Mouse (Mus musculus): Measurements from ENCODE around the gene Gm1123. TPM values are rescaled to one million over a fixed set of nuclear protein-coding genes. Genes with fewer than 3 reads are reported as not detected.

Gene Gm1123
- polyA plus RNA-seq, 1 experiment from 2014 or later, result not detected

DNA sequence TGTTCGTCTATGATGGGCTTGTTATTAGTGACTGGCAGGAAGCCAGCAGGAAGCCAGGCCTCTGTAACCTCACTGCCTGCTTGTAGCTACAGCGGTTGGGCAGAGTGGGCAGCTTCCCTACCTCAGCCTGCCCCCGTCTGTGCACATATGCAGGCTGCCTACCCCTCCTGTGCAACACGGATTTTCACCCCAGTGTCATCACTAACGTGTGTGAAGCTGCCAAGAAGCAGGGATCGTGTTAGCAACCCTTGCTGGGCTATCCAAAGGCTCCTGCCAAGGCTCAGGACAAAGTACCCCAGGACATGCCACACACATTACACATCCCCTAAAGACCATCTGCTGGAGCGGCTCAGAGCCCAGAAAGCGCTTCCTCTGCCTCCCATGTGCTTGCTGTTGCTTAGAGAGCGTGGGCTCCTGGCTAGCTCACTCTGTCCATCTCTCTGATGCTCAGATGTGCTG lies 35.6 kb downstream of the Gm1123 start:
- H3K4me1 ChIP-seq, result no peaks in the 10 kb centered on the region
- no peak overlapping the region for H3K4me2 ChIP-seq (replicated peaks)
- WGBS, result 65% methylated on average over 9 of the region's 9 CpGs
- no peak; the same call in 1 of the 2 replicates for ATAC-seq (replicated peaks)
- no peak overlapping the region for H3K4me3 ChIP-seq
- no peak overlapping the region for H3K27ac ChIP-seq (replicated peaks)
- no peaks in the 10 kb centered on the region for H3K9me3 ChIP-seq
- H3K36me3 ChIP-seq, result peaks cover 31% of the 10 kb centered on the region
- no peak overlapping the region for H3K9ac ChIP-seq (replicated peaks)
- H3K27me3 ChIP-seq, result no peaks in the 10 kb centered on the region

DNA sequence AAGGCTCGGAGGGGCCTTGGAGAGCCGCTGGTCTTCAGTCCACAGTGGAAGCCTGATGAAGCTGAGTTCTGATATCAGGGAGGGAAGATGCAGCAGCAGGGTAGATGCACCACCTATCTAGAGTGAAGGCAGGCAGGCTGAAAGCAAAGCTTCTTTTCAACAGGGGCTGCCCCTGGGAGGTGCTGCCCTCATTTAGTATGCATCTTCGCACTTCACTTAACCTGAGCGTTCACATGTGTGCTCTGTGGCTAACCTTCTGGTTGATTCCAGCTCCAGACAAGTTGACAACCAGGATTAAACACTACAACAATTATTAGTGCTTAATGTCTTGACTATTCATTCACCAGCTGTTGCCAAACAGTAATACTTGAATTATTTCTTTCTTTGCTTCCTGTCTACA lies 41.4 kb downstream of the Gm1123 start:
- no peak overlapping the region for H3K4me2 ChIP-seq (replicated peaks)

DNA sequence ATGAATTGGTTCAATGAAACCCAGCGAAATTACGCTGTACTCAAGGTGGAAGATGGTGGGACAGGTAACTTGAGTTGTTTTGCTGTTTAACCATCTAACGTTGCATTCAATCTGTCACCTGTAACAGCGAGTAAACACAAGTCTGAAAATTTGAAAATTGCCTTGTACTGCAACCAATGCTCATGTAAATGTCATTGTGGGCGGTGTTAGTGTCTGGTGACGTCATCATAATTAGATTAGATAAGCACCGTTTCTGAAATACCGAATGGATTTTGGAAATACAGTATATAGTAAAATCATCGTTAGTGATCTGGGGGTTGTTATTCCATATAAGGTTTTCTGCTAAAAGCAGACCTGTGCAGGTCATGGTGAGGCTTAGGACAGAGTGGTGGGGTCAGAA lies 48.4 kb downstream of the Gm1123 start:
- Histone ChIP-seq H3K4me3 (peak overlapping the region; percentile 96), H3K9ac (replicated peaks) (peak overlapping the region; percentile 86), H3K27ac (replicated peaks) (no peak overlapping the region), H3K4me2 (replicated peaks) (peak overlapping the region; percentile 80), H3K9me3 (no peaks in the 10 kb centered on the region), H3K4me1 (peaks cover 11% of the 10 kb centered on the region), H3K27me3 (peaks cover 10% of the 10 kb centered on the region; the same call in 1 of the 2 replicates), H3K36me3 (no peaks in the 10 kb centered on the region)
- no peak for ATAC-seq (replicated peaks)
- 46% methylated on average over 9 of the region's 9 CpGs for WGBS

More for the DNA sequence above, 41.4 kb downstream of the Gm1123 start:
- peaks cover 11% of the 10 kb centered on the region for H3K36me3 ChIP-seq
- no peaks in the 10 kb centered on the region for H3K9me3 ChIP-seq
- 79% methylated on average over 4 of the region's 4 CpGs for WGBS
- no peak overlapping the region for H3K4me3 ChIP-seq
- ATAC-seq (replicated peaks), result no peak
- H3K4me1 ChIP-seq, result no peaks in the 10 kb centered on the region
- no peaks in the 10 kb centered on the region for H3K27me3 ChIP-seq
- H3K9ac ChIP-seq (replicated peaks), result no peak overlapping the region
- no peak overlapping the region for H3K27ac ChIP-seq (replicated peaks)

DNA sequence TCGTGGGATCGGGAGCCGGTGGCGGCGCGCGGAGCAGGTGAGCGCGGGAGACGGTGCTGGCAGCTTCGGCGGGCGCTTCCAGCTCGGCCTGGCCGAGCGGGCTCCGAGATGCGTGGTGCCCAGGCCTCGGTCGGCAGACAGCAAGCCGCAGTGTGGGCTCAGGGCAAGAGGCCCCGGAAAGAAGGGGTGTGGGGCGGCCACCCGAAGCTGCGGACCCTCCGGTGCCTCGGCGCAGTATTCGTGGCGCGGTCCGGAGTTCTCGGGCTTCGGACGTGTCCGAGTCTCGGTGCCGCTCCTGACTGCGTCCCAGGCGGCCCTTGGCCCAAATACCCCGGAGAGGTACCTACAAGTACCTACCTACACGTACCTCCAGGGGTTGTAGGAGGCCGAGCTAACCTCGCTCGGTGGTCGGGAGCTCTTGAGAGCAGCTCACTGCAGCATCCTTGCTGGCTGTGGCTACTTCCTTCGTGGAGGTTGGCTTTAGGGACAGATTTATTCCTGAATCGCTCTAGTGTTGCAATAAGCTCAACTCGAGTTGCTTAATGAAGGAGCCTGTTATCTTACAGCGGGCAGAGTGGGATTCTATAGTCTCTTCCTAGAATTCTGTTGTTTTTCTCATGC lies 48.9 kb downstream of the Gm1123 start:
- WGBS, result under 1% methylated on average over 50 of the region's 50 CpGs
- H3K4me3 ChIP-seq, result peak overlapping the region; percentile 96
- peak overlapping the region; percentile 60 for H3K27ac ChIP-seq (replicated peaks)
- H3K4me2 ChIP-seq (replicated peaks), result peak overlapping the region; percentile 80
- H3K27me3 ChIP-seq, result peaks cover 10% of the 10 kb centered on the region; the same call in 1 of the 2 replicates
- H3K4me1 ChIP-seq, result peaks cover 11% of the 10 kb centered on the region
- peak overlapping the region; percentile 86 for H3K9ac ChIP-seq (replicated peaks)
- H3K36me3 ChIP-seq, result no peaks in the 10 kb centered on the region
- ATAC-seq (replicated peaks), result peak; percentile 62
- H3K9me3 ChIP-seq, result no peaks in the 10 kb centered on the region

DNA sequence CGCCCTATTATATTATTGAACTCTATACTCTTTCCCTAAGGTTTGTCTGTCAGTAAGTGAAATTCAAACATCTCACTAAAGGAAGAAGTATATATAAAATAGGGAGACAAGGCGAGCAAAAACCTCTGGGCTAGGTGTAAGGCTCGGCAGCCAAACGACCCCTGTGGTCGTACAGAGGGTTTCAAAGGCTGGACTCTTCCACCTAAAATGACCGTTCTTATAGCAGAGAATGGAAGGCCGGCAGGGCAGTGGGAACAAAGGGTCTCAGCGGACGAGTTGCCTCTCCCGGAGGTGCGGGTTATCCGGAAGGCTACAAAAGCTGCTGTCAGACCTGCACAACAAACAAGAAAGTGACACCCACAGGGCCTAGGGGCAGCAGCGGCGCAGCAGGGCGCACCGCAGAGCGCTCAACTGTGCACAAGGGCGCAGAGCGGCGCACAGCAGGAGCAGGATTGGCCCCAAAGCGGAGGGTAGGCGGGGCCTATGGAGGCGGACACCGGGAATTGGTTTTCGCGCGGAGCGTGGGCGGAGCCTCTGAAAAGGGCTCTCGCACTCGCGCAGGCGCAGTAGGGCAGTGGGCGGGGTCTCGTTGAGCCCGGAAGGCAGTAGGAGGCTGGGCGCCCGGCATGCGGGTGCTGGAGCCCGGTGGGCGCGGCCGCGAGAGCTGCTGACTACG lies 49.6 kb downstream of the Gm1123 start, which contains the start of gene Faim:
TSS of gene Faim (plus strand) at position 574 of the 676 bp plus-strand sequence.
- peak within 1 kb of the TSS; percentile 96 for H3K4me3 ChIP-seq
- peak; percentile 99 for ATAC-seq (replicated peaks)
- no peaks in the 10 kb centered on the region for H3K9me3 ChIP-seq
- peaks cover 10% of the 10 kb centered on the region; the same call in 1 of the 2 replicates for H3K27me3 ChIP-seq
- peak within 1 kb of the TSS; percentile 71 for H3K27ac ChIP-seq (replicated peaks)
- H3K4me1 ChIP-seq, result peaks cover 11% of the 10 kb centered on the region
- H3K4me2 ChIP-seq (replicated peaks), result peak within 1 kb of the TSS; percentile 80
- whole genome bisulfite sequencing, result under 1% methylated on average over 45 of the region's 45 CpGs
- H3K36me3 ChIP-seq, result no peaks in the 10 kb centered on the region
- H3K9ac ChIP-seq (replicated peaks), result peak within 1 kb of the TSS; percentile 86

DNA sequence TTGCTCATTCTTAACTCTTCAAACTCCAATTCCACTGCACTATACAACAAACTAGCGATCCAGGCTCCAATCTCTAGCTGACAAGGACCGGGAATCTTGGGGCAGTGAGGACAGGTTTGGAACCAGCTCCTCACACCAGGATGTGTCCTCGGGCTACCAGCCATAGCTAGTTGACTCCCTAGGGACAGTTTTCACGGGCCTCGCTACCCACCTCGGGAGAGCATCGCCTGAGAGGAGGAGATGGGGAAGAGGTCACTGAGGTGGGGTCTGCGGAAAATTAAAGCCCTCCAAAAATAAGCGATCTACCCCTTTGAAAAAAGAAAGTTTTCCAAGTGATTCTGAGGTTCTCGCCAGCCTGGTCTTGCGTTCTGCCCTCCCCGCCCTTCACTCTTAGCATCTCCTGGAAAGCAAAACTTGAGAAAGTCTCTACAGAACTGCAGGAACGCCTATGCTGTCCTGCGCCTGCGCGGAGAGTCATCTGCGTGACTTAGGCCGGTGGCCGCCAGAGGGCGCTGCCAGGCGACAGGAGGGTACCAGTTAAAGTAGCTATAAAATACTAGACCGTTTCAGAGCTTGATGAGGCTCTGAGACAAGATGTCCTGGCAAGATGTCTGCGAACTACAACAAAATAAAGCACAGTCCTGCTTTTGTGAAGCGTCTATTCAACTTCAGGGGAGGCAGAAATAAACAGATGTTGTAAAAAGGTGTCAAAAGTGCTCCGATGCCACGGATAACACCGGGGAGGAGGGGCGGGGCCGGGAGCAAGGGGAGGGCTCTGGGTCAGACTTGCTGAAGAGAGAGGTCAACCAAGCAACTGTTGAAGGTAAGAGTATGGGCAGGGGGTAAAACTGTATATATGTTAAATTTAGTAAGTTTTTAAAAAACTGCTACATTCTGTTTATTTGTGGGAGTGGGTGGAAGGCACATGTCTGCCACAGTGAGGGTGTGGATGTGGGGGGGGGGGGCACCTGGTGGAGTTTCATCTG lies 55.8 kb downstream of the Gm1123 start:
- 0 out of 2 replicates have a peak overlapping the region, but pooled peaks have one; percentile 16 for H3K9ac ChIP-seq (replicated peaks)
- H3K27me3 ChIP-seq, result peaks cover 34% of the 10 kb centered on the region

DNA sequence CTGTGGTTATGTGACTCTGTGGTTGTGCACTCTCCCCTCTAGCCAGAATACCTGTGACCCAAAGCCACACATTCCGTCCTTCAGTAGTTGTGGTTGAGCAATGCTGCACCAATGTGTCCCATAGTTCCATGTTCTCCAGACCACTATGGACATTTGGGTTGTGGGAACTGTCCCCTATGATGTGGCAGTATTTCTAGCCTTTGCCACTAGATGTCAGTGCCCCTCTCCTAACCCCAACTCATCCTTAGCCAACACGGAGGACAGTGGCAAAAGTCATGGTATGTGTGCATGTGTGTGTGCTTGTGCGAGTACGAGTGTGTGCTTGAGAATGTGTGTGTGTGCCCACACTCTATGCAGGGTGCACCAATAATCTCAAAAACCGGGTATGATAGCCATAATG lies 59.0 kb downstream of the Gm1123 start:
- H3K4me1 ChIP-seq, result peaks cover 16% of the 10 kb centered on the region
- no peak overlapping the region for H3K4me3 ChIP-seq
- no peak overlapping the region for H3K27ac ChIP-seq (replicated peaks)
- ATAC-seq (replicated peaks), result no peak
- 47% methylated on average over 5 of the region's 5 CpGs for WGBS
- no peak overlapping the region for H3K9ac ChIP-seq (replicated peaks)
- no peaks in the 10 kb centered on the region for H3K9me3 ChIP-seq
- H3K27me3 ChIP-seq, result peaks cover 53% of the 10 kb centered on the region
- no peak overlapping the region for H3K4me2 ChIP-seq (replicated peaks)
- H3K36me3 ChIP-seq, result no peaks in the 10 kb centered on the region

More for the DNA sequence above, 55.8 kb downstream of the Gm1123 start:
- Histone ChIP-seq H3K4me1 (peaks cover 7% of the 10 kb centered on the region; the same call in 1 of the 2 replicates), H3K4me3 (peak overlapping the region; percentile 24), H3K36me3 (no peaks in the 10 kb centered on the region), H3K4me2 (replicated peaks) (peak overlapping the region; percentile 38), H3K9me3 (no peaks in the 10 kb centered on the region), H3K27ac (replicated peaks) (no peak overlapping the region)
- WGBS, result 5% methylated on average over 29 of the region's 29 CpGs
- peak; percentile 60 for ATAC-seq (replicated peaks)

DNA sequence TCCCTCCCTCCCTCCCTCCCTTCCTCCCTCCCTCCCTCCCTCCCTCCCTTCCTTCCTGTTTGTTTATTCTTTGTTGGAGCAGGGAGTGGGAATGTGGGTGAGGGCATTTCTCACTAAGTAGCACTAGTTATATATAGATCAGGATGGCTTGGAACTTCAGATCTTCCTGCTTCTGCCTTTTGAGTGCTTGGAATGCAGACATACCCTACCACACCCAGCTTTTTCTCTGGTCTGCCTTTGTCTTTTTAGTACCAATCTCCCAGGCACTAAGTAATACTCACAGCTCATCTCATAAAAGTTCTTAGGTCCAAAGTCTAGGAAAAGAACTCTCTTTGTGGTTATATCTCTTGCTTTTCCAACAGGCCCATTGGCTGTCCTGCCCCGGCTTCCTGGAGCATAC lies 59.4 kb downstream of the Gm1123 start:
- Histone ChIP-seq H3K4me3 (no peak overlapping the region), H3K27me3 (peaks cover 57% of the 10 kb centered on the region), H3K4me2 (replicated peaks) (no peak overlapping the region), H3K27ac (replicated peaks) (no peak overlapping the region), H3K4me1 (peaks cover 16% of the 10 kb centered on the region), H3K9me3 (no peaks in the 10 kb centered on the region), H3K9ac (replicated peaks) (no peak overlapping the region), H3K36me3 (no peaks in the 10 kb centered on the region)
- no peak for ATAC-seq (replicated peaks)
- 78% methylated on average over 1 of the region's 1 CpGs for WGBS

DNA sequence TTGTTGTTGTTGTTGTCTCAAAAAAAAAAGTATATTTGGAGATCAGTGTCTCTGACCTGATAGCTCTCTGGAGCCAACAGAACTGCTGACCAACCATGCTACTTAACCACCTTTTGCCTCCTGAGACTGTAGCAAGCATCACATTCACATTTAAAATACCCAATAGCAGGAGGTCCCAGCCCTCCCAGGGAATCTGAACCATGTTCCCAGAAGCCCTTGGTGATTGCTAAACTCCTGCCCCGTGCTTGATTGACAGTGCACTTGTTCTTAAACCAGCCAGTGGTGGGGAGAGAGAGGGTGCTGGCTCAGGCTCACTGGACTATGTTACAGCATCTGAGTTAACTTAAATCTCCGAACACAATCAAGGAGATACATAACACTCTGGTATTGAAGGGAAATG lies 60.6 kb downstream of the Gm1123 start:
- Histone ChIP-seq H3K27me3 (peaks cover 66% of the 10 kb centered on the region), H3K4me1 (peaks cover 14% of the 10 kb centered on the region), H3K9me3 (peaks cover 8% of the 10 kb centered on the region; the same call in 1 of the 2 replicates), H3K4me2 (replicated peaks) (no peak overlapping the region), H3K4me3 (no peak overlapping the region), H3K27ac (replicated peaks) (no peak overlapping the region), H3K9ac (replicated peaks) (no peak overlapping the region), H3K36me3 (no peaks in the 10 kb centered on the region)
- 41% methylated on average over 2 of the region's 2 CpGs for WGBS
- ATAC-seq (replicated peaks), result no peak

DNA sequence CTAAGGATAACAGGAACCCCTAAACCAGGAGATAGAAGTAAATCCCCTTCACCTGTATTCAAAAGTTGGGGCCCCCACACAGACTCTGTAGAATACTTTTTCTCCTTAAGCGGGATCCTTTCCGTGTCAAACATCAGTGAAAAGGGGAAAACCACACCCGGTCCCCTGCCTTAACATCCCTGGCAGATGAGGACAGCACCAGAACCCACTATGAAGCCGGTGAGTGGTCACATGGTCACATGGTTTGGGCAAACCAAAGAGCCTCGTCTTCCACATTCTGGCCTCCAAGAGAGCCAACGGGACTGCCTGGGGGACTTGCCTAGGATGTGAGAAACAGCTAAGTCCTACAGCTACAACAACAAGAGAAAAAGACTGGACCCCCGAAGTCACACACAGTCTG lies 62.0 kb downstream of the Gm1123 start:
- H3K9ac ChIP-seq (replicated peaks), result no peak overlapping the region
- peak overlapping the region; percentile 27 for H3K4me3 ChIP-seq
- H3K27me3 ChIP-seq, result peaks cover 77% of the 10 kb centered on the region
- H3K9me3 ChIP-seq, result peaks cover 8% of the 10 kb centered on the region; the same call in 1 of the 2 replicates
- H3K27ac ChIP-seq (replicated peaks), result no peak overlapping the region
- no peak for ATAC-seq (replicated peaks)
- H3K36me3 ChIP-seq, result no peaks in the 10 kb centered on the region
- peak overlapping the region; percentile 40 for H3K4me2 ChIP-seq (replicated peaks)
- WGBS, result 4% methylated on average over 7 of the region's 7 CpGs
- H3K4me1 ChIP-seq, result peaks cover 9% of the 10 kb centered on the region

DNA sequence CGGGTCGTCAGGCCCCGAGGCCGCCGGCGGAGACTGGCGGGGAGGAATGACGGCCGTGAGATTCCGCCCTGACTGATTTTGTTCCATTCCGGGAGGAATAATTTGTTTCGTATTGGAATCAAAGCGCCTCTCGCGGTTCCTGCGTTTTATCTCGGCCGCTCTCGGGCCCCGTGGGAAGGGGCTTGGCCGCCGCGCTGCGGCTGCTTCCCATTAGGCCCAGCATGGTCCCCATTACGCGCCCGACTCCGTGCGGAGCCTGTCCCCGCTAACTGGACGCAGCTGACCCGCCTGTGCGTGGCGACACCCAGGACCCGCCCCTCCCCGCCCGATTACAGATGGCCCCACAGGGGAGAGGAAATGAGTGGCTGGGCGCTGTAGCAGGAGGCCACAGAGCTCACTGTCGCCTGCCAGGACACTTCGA lies 62.4 kb downstream of the Gm1123 start:
- Histone ChIP-seq H3K9me3 (peaks cover 8% of the 10 kb centered on the region; the same call in 1 of the 2 replicates), H3K4me2 (replicated peaks) (peak overlapping the region; percentile 40), H3K4me1 (peaks cover 9% of the 10 kb centered on the region), H3K27me3 (peaks cover 77% of the 10 kb centered on the region), H3K9ac (replicated peaks) (no peak overlapping the region; the same call in 1 of the 2 replicates), H3K36me3 (no peaks in the 10 kb centered on the region), H3K27ac (replicated peaks) (no peak overlapping the region), H3K4me3 (peak overlapping the region; percentile 27)
- ATAC-seq (replicated peaks), result 0 out of 2 replicates have a peak, but pooled peaks have one; percentile 51
- WGBS, result under 1% methylated on average over 40 of the region's 40 CpGs
